17 mouse cellular contexts compared by ENCODE assay signal in genomic region chr3:41586330-41586729, GRCm38 (mm10).
"Had no signal": no experiment of that assay in that cellular context is flagged by ENCODE, and none has a peak within 500 bp of the region (broad histone marks: within the 10 kb centered on the region; RNA-seq: fewer than 3 reads in every experiment).

No protein-coding gene starts in this region.

- H3K27me3 ChIP-seq: midbrain, embryonic 12.5 days; neural tube, embryonic 13.5 days; neural tube, embryonic 15.5 days; stomach, embryonic 15.5 days had no signal

- H3K9ac ChIP-seq: lung, embryonic 14.5 days; midbrain, embryonic 12.5 days; neural tube, embryonic 13.5 days; neural tube, embryonic 15.5 days; stomach, embryonic 15.5 days had no signal

- H3K4me2 ChIP-seq: lung, embryonic 14.5 days; midbrain, embryonic 12.5 days; neural tube, embryonic 13.5 days; neural tube, embryonic 15.5 days; stomach, embryonic 15.5 days had no signal

- DNase-seq: lung, embryonic 14.5 days; lung, postnatal 10 days; lung, postnatal 4 days; midbrain, embryonic 14.5 days; retina, postnatal 1 day; right cerebral cortex, postnatal 25 days; right cerebral cortex, postnatal 4 days; thymus, adult 2 months; thymus, postnatal 25 days; thymus, postnatal 4 days had no signal

- H3K36me3 ChIP-seq: neural tube, embryonic 15.5 days had no signal

- H3K9me3 ChIP-seq: midbrain, embryonic 10.5 days; midbrain, embryonic 12.5 days; neural tube, embryonic 13.5 days; neural tube, embryonic 15.5 days; stomach, embryonic 15.5 days had no signal

- H3K4me3 ChIP-seq: midbrain, embryonic 10.5 days; midbrain, embryonic 12.5 days; myocyte; neural tube, embryonic 13.5 days; neural tube, embryonic 15.5 days; stomach, embryonic 15.5 days had no signal

- H3K27ac ChIP-seq: midbrain, embryonic 10.5 days; midbrain, embryonic 12.5 days; neural tube, embryonic 13.5 days; neural tube, embryonic 15.5 days; stomach, embryonic 15.5 days had no signal

- ATAC-seq: midbrain, embryonic 16.5 days had no signal
